Mouse (Mus musculus) neural tube, embryonic 13.5 days (tissue): ENCODE data around the gene Dnm2. TPM values are rescaled to one million over a fixed set of nuclear protein-coding genes. Genes with fewer than 3 reads are reported as not detected.

Source experiments
- ATAC-seq: fragments of 200-750 bp; cut with Nextera tagmentation; 2 replicates; pipeline ENCODE4 v1.8.0; 2017; ENCODE audit warnings: low read depth, mild to moderate bottlenecking, moderate TSS enrichment, moderate library complexity
- H3K27ac ChIP-seq: fragments of 300-500 bp; sonication (generic); replicated peaks from 2 replicates; pipeline ENCODE4 v1.5.1; 2015; ENCODE audit warnings: moderate library complexity, mild to moderate bottlenecking, inconsistent platforms
- H3K27me3 ChIP-seq: fragments of 300-500 bp; sonication (generic); 2 replicates; pipeline ENCODE4 v1.6.1; 2015; ENCODE audit warnings: mild to moderate bottlenecking, inconsistent platforms
- H3K36me3 ChIP-seq: fragments of 300-500 bp; sonication (generic); 2 replicates; pipeline ENCODE4 v1.6.1; 2015; ENCODE audit warnings: mild to moderate bottlenecking, inconsistent platforms
- H3K4me1 ChIP-seq: fragments of 300-500 bp; sonication (generic); replicated peaks from 2 replicates; pipeline ENCODE4 v1.6.1; 2015; ENCODE audit warnings: inconsistent platforms
- H3K4me2 ChIP-seq: fragments of 300-500 bp; sonication (generic); 2 replicates; pipeline ENCODE4 v1.6.1; 2015; ENCODE audit warnings: inconsistent platforms, mild to moderate bottlenecking, moderate library complexity
- H3K4me3 ChIP-seq: fragments of 300-500 bp; sonication (generic); 2 replicates; pipeline ENCODE4 v1.5.1; 2015; ENCODE audit warnings: mild to moderate bottlenecking, inconsistent platforms
- H3K9ac ChIP-seq: fragments of 300-500 bp; sonication (generic); 2 replicates; pipeline ENCODE4 v1.6.1; 2015; ENCODE audit warnings: moderate library complexity, mild to moderate bottlenecking, inconsistent platforms
- H3K9me3 ChIP-seq: fragments of 300-500 bp; sonication (generic); 2 replicates; pipeline ENCODE4 v1.6.1; 2016; ENCODE audit warnings: inconsistent platforms
- WGBS: fragments of 180-500 bp; shearing (Covaris S2); methylation state at CpG from one replicate; pipeline ENCODE4 v1.1.7; 2015; 5-methylcytosine and 5-hydroxymethylcytosine counted together
- polyA plus RNA-seq: library from polyadenylated mRNA; unstranded; fragments of >200 nt; fragmentation: Nextera tagmentation; extraction: Ambion mirVana; gene quantifications from 2 replicates; pipeline ENCODE4 v1.2.1, GENCODE M21; 2015

Dnm2 gene
- polyA plus RNA-seq, 1 experiment from 2014 or later, result 65.0 TPM

DNA sequence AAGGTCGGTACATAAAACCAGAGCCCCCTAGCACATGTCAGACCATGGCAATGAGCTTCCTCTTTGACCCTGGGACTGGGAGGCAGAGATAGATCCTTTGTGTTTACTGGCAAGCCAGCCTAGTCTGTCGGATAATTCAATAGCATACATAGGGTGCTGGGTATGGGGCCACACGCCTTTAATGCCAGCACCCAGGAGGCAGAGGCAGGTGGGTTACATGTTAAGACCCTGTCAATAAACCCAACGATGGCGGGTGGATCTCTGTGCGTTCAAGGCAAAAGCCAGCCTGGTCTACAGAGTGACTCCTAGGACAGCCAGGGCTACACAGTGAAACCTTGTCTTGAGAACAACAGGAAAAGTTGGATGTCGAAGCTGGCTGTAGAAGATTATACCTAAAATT lies 16.1 kb upstream of the Dnm2 start:
- ATAC-seq, result no peak
- 77% methylated on average over 7 of the region's 7 CpGs for WGBS

GRCm38 (mm10) chr9:21409592-21410317 lies 15.0 kb upstream of the Dnm2 start:
- H3K4me3 ChIP-seq, result no peak overlapping the region
- 38% methylated on average over 9 of the region's 9 CpGs for WGBS
- H3K4me2 ChIP-seq, result no peak overlapping the region
- H3K36me3 ChIP-seq, result peaks cover 40% of the 10 kb centered on the region
- ATAC-seq, result 0 out of 2 replicates have a peak, but pooled peaks have one; percentile 9
- peaks cover 34% of the 10 kb centered on the region for H3K4me1 ChIP-seq
- H3K27me3 ChIP-seq, result no peaks in the 10 kb centered on the region
- H3K9ac ChIP-seq, result no peak overlapping the region
- peak overlapping the region; percentile 38; the same call in 1 of the 2 replicates for H3K27ac ChIP-seq
- H3K9me3 ChIP-seq, result no peaks in the 10 kb centered on the region

More for the DNA sequence above, 16.1 kb upstream of the Dnm2 start:
- Histone ChIP-seq H3K36me3 (peaks cover 42% of the 10 kb centered on the region), H3K9me3 (no peaks in the 10 kb centered on the region), H3K9ac (no peak overlapping the region), H3K4me3 (no peak overlapping the region), H3K27ac (no peak overlapping the region), H3K4me1 (peaks cover 26% of the 10 kb centered on the region), H3K4me2 (no peak overlapping the region), H3K27me3 (no peaks in the 10 kb centered on the region)

DNA sequence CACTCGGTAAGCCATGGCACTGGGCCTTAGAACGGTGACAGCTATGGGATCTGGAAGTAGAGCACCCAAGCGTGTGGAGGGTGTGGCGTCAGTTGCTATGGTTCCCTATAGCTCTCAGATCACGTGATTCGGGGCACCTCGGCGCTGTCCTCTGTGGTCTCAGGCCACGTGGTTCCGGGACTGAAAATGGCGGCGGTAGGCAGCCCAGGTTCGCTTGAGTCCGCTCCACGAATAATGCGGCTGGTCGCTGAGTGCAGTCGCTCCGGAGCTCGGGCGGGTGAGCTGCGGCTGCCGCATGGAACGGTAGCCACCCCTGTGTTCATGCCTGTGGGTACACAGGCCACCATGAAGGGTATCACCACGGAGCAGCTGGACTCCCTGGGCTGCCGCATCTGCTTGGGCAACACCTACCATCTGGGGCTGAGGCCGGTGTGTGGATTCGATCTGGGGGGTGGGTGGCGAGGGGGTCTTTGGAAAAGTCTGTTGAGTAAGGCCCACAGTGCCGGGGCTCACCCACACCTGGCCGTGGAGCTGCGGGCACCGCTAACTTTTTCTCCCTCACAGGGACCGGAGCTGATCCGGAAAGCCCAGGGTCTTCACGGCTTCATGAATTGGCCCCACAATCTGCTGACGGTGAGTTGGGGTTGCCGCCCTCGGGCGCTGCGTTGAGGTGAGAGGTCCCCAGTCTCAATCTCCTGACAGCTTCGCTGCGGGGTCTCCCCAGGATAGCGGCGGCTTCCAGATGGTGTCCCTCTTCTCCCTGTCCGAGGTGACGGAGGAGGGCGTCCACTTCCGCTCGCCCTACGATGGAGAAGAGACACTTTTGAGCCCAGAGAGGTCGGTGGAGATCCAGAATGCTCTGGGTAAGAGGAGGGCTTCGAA lies 12.8 kb upstream of the Dnm2 start, which contains the start of gene Qtrt1:
Qtrt1 (plus strand) TSS at position 169 of the 882 bp plus-strand sequence.
- no peaks in the 10 kb centered on the region for H3K9me3 ChIP-seq
- peak within 1 kb of the TSS; percentile 84 for H3K9ac ChIP-seq
- H3K27ac ChIP-seq, result peak within 1 kb of the TSS; percentile 73
- no peaks in the 10 kb centered on the region for H3K27me3 ChIP-seq
- WGBS, result 1% methylated on average over 53 of the region's 53 CpGs
- ATAC-seq, result peak; percentile 96
- peaks cover 34% of the 10 kb centered on the region for H3K4me1 ChIP-seq
- H3K4me2 ChIP-seq, result peak within 1 kb of the TSS; percentile 85
- peak within 1 kb of the TSS; percentile 78 for H3K4me3 ChIP-seq
- H3K36me3 ChIP-seq, result peaks cover 34% of the 10 kb centered on the region

- Histone ChIP-seq H3K27ac (no peak overlapping the region), H3K4me3 (no peak overlapping the region), H3K4me2 (no peak overlapping the region), H3K9ac (no peak overlapping the region), H3K36me3 (peaks cover 69% of the 10 kb centered on the region), H3K27me3 (no peaks in the 10 kb centered on the region), H3K4me1 (peaks cover 13% of the 10 kb centered on the region), H3K9me3 (no peaks in the 10 kb centered on the region)
- ATAC-seq, result no peak
- 96% methylated on average over 2 of the region's 2 CpGs for WGBS
Measured at GRCm38 (mm10) chr9:21417866-21418265, 6.8 kb upstream of the Dnm2 start.

- no peak overlapping the region for H3K27ac ChIP-seq
- H3K4me2 ChIP-seq, result no peak overlapping the region
- H3K9ac ChIP-seq, result no peak overlapping the region
- no peak for ATAC-seq
- H3K4me3 ChIP-seq, result no peak overlapping the region
- no peaks in the 10 kb centered on the region for H3K27me3 ChIP-seq
- 85% methylated on average over 2 of the region's 2 CpGs for WGBS
- no peaks in the 10 kb centered on the region for H3K9me3 ChIP-seq
- H3K4me1 ChIP-seq, result peaks cover 4% of the 10 kb centered on the region; the same call in 1 of the 2 replicates
- peaks cover 61% of the 10 kb centered on the region for H3K36me3 ChIP-seq
Measured at GRCm38 (mm10) chr9:21419646-21420045, 5.1 kb upstream of the Dnm2 start.

GRCm38 (mm10) chr9:21425556-21425945 lies 843 bp downstream of the Dnm2 start:
- H3K9me3 ChIP-seq, result no peaks in the 10 kb centered on the region
- H3K4me2 ChIP-seq, result peak overlapping the region; percentile 96
- H3K27ac ChIP-seq, result peak overlapping the region; percentile 90
- peak overlapping the region; percentile 95 for H3K4me3 ChIP-seq
- peak overlapping the region; percentile 91 for H3K9ac ChIP-seq
- H3K36me3 ChIP-seq, result peaks cover 15% of the 10 kb centered on the region
- WGBS, result 6% methylated on average over 6 of the region's 6 CpGs
- peaks cover 56% of the 10 kb centered on the region for H3K4me1 ChIP-seq
- no peak for ATAC-seq
- no peaks in the 10 kb centered on the region for H3K27me3 ChIP-seq

DNA sequence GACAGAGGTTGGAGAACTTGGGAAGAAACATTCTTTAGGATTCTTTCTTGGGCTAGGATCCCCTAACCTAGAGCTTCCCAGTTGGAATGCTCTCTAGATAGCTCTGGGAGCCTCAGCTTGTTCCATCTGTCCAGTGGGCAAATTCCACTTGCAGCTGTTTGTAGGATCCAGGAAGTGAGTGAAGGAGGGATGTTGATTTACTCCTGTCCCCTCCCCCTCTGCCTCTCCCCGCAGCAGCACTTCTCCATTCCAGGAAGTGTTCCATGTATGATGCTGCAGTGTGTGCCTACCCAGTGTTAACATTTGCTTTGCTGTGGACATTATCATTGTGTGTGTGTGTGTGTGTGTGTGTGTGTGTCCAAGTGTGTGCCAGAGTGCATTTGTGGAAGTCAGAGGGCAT lies 1.3 kb downstream of the Dnm2 start:
- ATAC-seq, result no peak
- Histone ChIP-seq H3K9ac (peak overlapping the region; percentile 91), H3K4me3 (peak overlapping the region; percentile 95), H3K9me3 (no peaks in the 10 kb centered on the region), H3K36me3 (peaks cover 10% of the 10 kb centered on the region), H3K4me1 (peaks cover 61% of the 10 kb centered on the region), H3K27me3 (no peaks in the 10 kb centered on the region), H3K27ac (no peak overlapping the region), H3K4me2 (peak overlapping the region; percentile 96)
- WGBS, result 12% methylated on average over 1 of the region's 1 CpGs

DNA sequence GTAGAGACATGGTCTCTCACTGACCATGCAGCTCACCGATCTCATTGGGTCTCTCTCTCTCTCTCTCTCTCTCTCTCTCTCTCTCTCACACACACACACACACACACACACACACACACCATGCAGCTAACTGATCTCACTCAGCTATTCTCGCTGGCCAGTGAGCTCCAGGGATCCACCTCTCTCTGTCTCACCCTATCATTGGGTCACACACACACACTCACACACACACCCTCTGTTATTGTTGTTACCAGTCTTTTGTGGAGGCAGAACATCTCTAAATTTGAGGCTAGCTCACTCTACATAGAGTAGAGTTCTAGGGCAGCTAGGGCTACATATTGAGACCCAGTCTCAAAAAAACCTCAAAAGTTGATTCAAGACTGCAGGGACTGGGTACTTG lies 1.8 kb downstream of the Dnm2 start:
- Histone ChIP-seq H3K27me3 (no peaks in the 10 kb centered on the region), H3K9ac (peak overlapping the region; percentile 91; the same call in 1 of the 2 replicates), H3K27ac (no peak overlapping the region), H3K4me3 (peak overlapping the region; percentile 95), H3K4me2 (peak overlapping the region; percentile 96), H3K36me3 (0 out of 2 replicates have a peak, but pooled peaks cover 6% of the 10 kb centered on the region), H3K9me3 (no peaks in the 10 kb centered on the region), H3K4me1 (peaks cover 64% of the 10 kb centered on the region)
- WGBS, result 65% methylated on average over 2 of the region's 2 CpGs
- ATAC-seq, result no peak

DNA sequence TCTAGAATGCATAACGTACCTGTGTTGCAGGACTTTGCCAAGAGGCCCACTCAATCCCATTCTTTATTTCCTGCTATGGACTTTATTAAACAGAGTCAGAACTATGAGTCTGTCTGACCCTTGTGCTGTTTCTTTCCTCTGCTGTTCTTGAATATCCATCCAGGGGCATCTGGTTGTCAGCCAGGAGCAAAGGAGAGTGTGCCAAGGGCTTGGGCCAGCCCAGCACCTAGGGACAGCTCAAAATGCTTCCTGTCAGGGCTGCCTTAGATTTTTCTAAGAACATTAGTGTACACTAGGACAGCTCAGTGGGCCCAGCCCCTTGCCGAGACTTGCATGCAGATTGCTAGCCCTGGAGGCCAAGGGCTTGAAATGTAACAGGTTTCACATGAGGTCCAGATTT lies 3.1 kb downstream of the Dnm2 start:
- no peaks in the 10 kb centered on the region for H3K36me3 ChIP-seq
- no peaks in the 10 kb centered on the region for H3K9me3 ChIP-seq
- no peak overlapping the region for H3K4me3 ChIP-seq
- ATAC-seq, result no peak
- H3K4me2 ChIP-seq, result no peak overlapping the region
- peak overlapping the region; percentile 31; the same call in 1 of the 2 replicates for H3K9ac ChIP-seq
- H3K4me1 ChIP-seq, result peaks cover 64% of the 10 kb centered on the region
- no peaks in the 10 kb centered on the region for H3K27me3 ChIP-seq
- 89% methylated on average over 2 of the region's 2 CpGs for WGBS
- no peak overlapping the region for H3K27ac ChIP-seq

- H3K9me3 ChIP-seq, result no peaks in the 10 kb centered on the region
- no peaks in the 10 kb centered on the region for H3K36me3 ChIP-seq
- WGBS, result 89% methylated on average over 6 of the region's 6 CpGs
- no peak overlapping the region for H3K27ac ChIP-seq
- H3K4me1 ChIP-seq, result peaks cover 65% of the 10 kb centered on the region
- no peak overlapping the region for H3K4me3 ChIP-seq
- no peak for ATAC-seq
- H3K4me2 ChIP-seq, result no peak overlapping the region
- H3K9ac ChIP-seq, result peak overlapping the region; percentile 31; the same call in 1 of the 2 replicates
- no peaks in the 10 kb centered on the region for H3K27me3 ChIP-seq
Measured at GRCm38 (mm10) chr9:21428178-21428577, 3.5 kb downstream of the Dnm2 start.

- Histone ChIP-seq H3K27me3 (no peaks in the 10 kb centered on the region), H3K4me2 (no peak overlapping the region), H3K4me1 (peaks cover 66% of the 10 kb centered on the region), H3K9me3 (no peaks in the 10 kb centered on the region), H3K27ac (no peak overlapping the region), H3K9ac (0 out of 2 replicates have a peak overlapping the region, but pooled peaks have one; percentile 5), H3K4me3 (no peak overlapping the region), H3K36me3 (no peaks in the 10 kb centered on the region)
- WGBS, result 72% methylated on average over 7 of the region's 7 CpGs
- ATAC-seq, result no peak
Measured at GRCm38 (mm10) chr9:21430724-21431123, 6.0 kb downstream of the Dnm2 start.

- 86% methylated on average over 7 of the region's 7 CpGs for WGBS
- no peaks in the 10 kb centered on the region for H3K9me3 ChIP-seq
- no peak overlapping the region for H3K4me3 ChIP-seq
- no peak overlapping the region for H3K27ac ChIP-seq
- no peak overlapping the region for H3K9ac ChIP-seq
- H3K4me1 ChIP-seq, result peaks cover 58% of the 10 kb centered on the region
- no peaks in the 10 kb centered on the region for H3K36me3 ChIP-seq
- ATAC-seq, result no peak
- no peak overlapping the region for H3K4me2 ChIP-seq
- H3K27me3 ChIP-seq, result no peaks in the 10 kb centered on the region
Measured at GRCm38 (mm10) chr9:21432066-21432465, 7.4 kb downstream of the Dnm2 start.
